Mouse (Mus musculus) heart, postnatal 0 days (tissue): Measurements from ENCODE around the gene Btc. TPM values are rescaled to one million over a fixed set of nuclear protein-coding genes. Genes with fewer than 3 reads are reported as not detected.
A peak's percentile ranks its signal among the peaks of the same experiment; 100 is the strongest.

Experiments used
- ATAC-seq: fragments of 200-750 bp; cut with Nextera tagmentation; 2 replicates; pipeline ENCODE4 v1.8.0; 2017; ENCODE audit warnings: low read depth, moderate number of reproducible peaks, moderate library complexity; ENCODE audit not compliant: insufficient read depth
- DNase-seq: peaks from one replicate; pipeline ENCODE4 v3.0.0-alpha.2; 2016; ENCODE audit warnings: low spot score
- H3K27ac ChIP-seq: fragments of 300-500 bp; sonication (generic); 2 replicates; pipeline ENCODE4 v1.5.1; 2014; ENCODE audit warnings: low read depth, mild to moderate bottlenecking
- H3K27me3 ChIP-seq: fragments of 300-500 bp; sonication (generic); 2 replicates; pipeline ENCODE4 v1.6.1; 2014; ENCODE audit warnings: low read length, mixed read lengths; ENCODE audit not compliant: control insufficient read depth, insufficient read depth
- H3K36me3 ChIP-seq: fragments of 300-500 bp; sonication (generic); replicated peaks from 2 replicates; pipeline ENCODE4 v1.6.1; 2014; ENCODE audit warnings: low read length, mixed read lengths; ENCODE audit not compliant: control insufficient read depth, insufficient read depth
- H3K4me1 ChIP-seq: fragments of 300-500 bp; sonication (generic); 2 replicates; pipeline ENCODE4 v1.6.1; 2014; ENCODE audit warnings: antibody characterized with exemption; ENCODE audit not compliant: control insufficient read depth, insufficient read depth
- H3K4me2 ChIP-seq: fragments of 300-500 bp; sonication (generic); 2 replicates; pipeline ENCODE4 v1.6.1; 2014; ENCODE audit warnings: low read depth, mild to moderate bottlenecking, low read length, moderate library complexity
- H3K4me3 ChIP-seq: fragments of 300-500 bp; sonication (generic); 2 replicates; pipeline ENCODE4 v1.5.1; 2014; ENCODE audit warnings: low read depth, low read length
- H3K9ac ChIP-seq: fragments of 300-500 bp; sonication (generic); replicated peaks from 2 replicates; pipeline ENCODE4 v1.6.1; 2014; ENCODE audit warnings: low read depth, low read length, mixed read lengths
- H3K9me3 ChIP-seq: fragments of 300-500 bp; sonication (generic); replicated peaks from 2 replicates; pipeline ENCODE4 v1.6.1; 2016; ENCODE audit warnings: low read length; ENCODE audit not compliant: control insufficient read depth
- CTCF ChIP-seq: IDR thresholded peaks from 2 replicates; pipeline ENCODE4 v1.5.1; 2016; ENCODE audit warnings: antibody characterized with exemption, control low read depth, low read depth
- EP300 ChIP-seq: IDR thresholded peaks from 2 replicates; pipeline ENCODE4 v1.6.1; 2016; ENCODE audit warnings: antibody characterized with exemption, low read depth
- WGBS: fragments of 180-500 bp; shearing (Covaris S2); extraction: QIAGEN DNeasy Blood & Tissue Kit; methylation state at CpG from one replicate; pipeline ENCODE4 v1.1.7; 2014; 5-methylcytosine and 5-hydroxymethylcytosine counted together
- polyA plus RNA-seq: library from polyadenylated mRNA; unstranded; fragments of >200 nt; fragmentation: Nextera tagmentation; extraction: Ambion mirVana; gene quantifications from 2 replicates; pipeline ENCODE4 v1.2.1, GENCODE M21; 2015
- total RNA-seq: library from RNA; depleted of rRNA; stranded (reverse); fragments of >200 nt; gene quantifications from 2 replicates; pipeline ENCODE4 v1.2.3, GENCODE M21; 2014; ENCODE audit warnings: low replicate concordance; rRNA removed

Gene Btc
- total RNA-seq: 0.57 and 2.8 TPM in 2 replicates
- 2.6 and 3.0 TPM in 2 replicates for polyA plus RNA-seq

DNA sequence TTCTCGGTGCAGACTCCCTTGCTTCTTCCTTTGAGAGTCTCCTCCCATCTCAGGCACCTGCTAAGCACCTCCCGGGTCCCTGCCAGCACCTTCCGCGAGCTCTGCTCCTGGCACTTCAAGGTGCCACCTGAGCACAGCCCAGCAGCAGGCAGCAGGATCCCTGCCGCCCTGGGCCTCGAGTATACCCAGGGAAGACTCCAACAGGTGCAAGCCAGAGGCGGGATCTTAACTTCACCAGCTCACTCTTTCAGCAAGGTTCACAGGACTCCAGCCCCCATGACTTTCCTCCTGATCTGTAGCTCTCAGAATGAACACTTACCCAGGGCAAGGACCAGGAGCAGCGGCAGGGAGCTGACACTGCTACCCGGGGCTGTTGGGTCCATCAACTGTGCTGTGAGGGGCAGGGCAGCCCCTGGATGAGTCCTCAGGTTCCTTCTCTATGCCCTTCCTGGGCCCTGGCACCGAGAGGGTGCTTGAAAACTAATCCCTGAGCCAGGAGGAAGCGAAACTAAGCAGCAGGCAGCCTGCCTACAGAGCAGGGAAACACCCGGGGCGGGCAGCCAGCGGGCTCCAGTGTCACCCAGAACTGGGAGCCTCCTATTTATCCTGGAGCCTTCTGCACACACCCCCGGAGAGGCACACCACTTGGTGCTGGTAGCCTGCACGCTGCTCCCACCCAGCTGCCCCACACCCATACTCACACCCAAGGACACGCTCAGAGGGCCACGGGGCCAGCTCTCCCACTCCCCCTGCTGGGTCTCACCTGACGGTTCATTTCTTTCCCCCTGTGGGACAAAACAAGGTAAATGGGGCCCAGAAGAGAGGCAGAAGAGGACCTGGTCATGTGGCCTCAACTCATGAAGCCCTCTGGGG lies at the start of gene Btc:
Gene Btc (minus strand): TSS at position 656 of the 873 bp plus-strand sequence.
- H3K36me3 ChIP-seq: no peaks in the 10 kb centered on the region
- H3K9me3 ChIP-seq: no peaks in the 10 kb centered on the region
- H3K27ac ChIP-seq: peak within 1 kb of the TSS; percentile 61
- no peak for TF ChIP-seq EP300
- TF ChIP-seq CTCF: peak; percentile 63
- no peaks in the 10 kb centered on the region for H3K27me3 ChIP-seq
- H3K9ac ChIP-seq: peak within 1 kb of the TSS; percentile 62
- no peaks in the 10 kb centered on the region for H3K4me1 ChIP-seq
- ATAC-seq (peak; percentile 95), DNase-seq (peak; percentile 66)
- peak within 1 kb of the TSS; percentile 53 for H3K4me3 ChIP-seq
- H3K4me2 ChIP-seq: peak within 1 kb of the TSS; percentile 80
- WGBS: 5% methylated on average over 19 of the region's 19 CpGs

DNA sequence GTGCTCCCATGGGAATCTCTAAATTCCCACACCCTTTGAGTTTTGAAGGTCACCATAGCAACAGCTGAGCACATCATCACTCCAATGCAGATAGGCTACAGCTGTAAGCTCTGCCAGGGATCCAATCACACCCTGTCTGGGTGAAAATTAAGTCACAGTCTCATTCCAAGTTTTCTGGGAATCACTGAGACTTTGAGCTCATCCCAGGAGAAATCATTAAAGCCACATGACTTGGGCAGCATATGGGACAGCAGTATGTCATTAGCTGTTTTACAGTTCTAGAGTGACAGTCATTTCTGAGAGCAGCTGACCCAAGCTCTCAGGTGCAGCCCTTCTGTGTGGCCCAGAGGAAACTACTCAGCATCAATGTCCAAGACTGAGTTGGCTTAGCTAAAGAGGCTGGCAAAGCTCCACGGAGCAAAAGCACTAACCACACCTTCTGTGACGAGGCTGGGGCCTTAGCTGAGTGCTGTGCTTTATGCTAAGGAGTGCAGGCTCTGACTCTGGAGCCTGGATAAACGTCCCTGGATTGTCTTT lies 42.3 kb upstream of the Btc start:
- Histone ChIP-seq H3K4me2 (no peak overlapping the region), H3K36me3 (no peaks in the 10 kb centered on the region), H3K27me3 (no peaks in the 10 kb centered on the region), H3K4me1 (no peaks in the 10 kb centered on the region), H3K9me3 (no peaks in the 10 kb centered on the region), H3K27ac (no peak overlapping the region), H3K9ac (no peak overlapping the region), H3K4me3 (no peak overlapping the region)
- TF ChIP-seq EP300: no peak
- no peak for TF ChIP-seq CTCF
- WGBS: 21% methylated on average over 3 of the region's 3 CpGs
- DNase-seq: peak; percentile 13
- ATAC-seq: peak; percentile 78

DNA sequence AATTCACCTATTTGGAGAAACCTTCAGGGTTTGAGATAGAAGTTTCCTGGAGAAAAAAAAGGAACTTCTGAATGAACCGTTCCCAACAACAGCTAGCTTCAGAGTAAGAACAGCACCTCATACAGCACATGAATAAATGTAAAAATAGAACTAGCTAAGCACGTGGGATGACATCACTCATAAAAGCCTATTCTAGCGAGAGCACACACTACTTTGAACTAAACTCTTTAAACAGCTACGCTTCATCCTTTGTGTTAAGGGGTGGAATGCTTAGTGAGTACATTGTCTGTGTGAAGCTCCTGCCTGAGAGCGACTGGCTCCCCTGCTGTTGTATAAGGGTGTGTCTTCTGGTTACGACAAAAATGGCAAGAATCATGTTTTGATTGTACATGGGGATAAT lies 33.8 kb upstream of the Btc start:
- peaks cover 3% of the 10 kb centered on the region; the same call in 1 of the 2 replicates for H3K4me1 ChIP-seq
- H3K27ac ChIP-seq: 0 out of 2 replicates have a peak overlapping the region, but pooled peaks have one; percentile 12
- H3K4me3 ChIP-seq: no peak overlapping the region
- no peaks in the 10 kb centered on the region for H3K9me3 ChIP-seq
- DNase-seq (peak; percentile 68), ATAC-seq (peak; percentile 74)
- no peaks in the 10 kb centered on the region for H3K36me3 ChIP-seq
- peak overlapping the region; percentile 25; the same call in 1 of the 2 replicates for H3K4me2 ChIP-seq
- H3K27me3 ChIP-seq: no peaks in the 10 kb centered on the region
- 25% methylated on average over 6 of the region's 6 CpGs for WGBS
- H3K9ac ChIP-seq: no peak overlapping the region
- TF ChIP-seq CTCF (no peak), EP300 (no peak)

DNA sequence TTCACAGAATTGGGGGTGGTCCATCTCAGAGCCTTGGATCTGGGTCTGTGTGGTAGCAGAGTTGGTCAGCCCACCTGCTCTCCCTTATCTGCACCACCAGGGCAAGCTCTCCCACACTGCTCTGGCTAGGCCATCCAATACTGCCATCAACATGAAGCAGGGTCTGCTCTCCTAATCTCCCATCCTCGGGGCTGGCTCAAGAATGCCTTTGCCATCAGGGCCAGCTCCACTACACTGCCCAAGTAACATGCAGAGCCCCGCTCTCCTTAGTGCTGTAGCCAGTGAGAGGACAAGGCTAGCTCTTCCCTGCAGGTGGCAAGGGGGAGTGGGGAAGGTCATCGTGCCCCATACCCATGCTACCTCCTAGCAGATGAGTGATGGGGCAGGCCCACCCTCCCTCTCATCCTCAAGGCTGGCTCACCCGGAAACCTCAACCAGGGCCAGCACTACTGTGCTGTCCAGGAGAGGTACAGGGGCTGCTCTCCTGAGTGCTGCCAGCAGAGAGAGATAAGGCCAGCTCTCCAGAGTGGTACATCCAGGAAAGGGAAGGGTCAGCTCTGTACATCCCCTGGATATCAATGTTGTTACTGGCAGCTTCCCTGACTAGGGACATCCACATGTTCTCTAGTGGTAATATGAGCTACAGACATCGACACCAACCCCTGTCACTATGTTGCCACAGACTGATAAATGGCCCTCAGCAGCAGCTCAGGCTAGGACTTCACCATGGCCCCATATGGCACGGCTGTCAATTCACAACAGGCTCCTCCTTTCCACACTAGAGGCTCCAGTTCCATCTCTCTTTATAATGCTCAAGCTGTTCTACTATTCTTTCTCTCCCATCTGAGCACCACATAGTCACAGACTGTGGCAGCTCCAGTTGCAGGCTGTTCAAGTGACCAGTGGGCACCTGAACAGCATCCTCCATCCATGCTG lies 32.2 kb upstream of the Btc start:
- DNase-seq (no peak), ATAC-seq (peak; percentile 31; the same call in 1 of the 2 replicates)
- Histone ChIP-seq H3K9me3 (no peaks in the 10 kb centered on the region), H3K9ac (no peak overlapping the region), H3K27me3 (no peaks in the 10 kb centered on the region), H3K4me1 (peaks cover 3% of the 10 kb centered on the region; the same call in 1 of the 2 replicates), H3K4me2 (no peak overlapping the region), H3K4me3 (no peak overlapping the region), H3K27ac (no peak overlapping the region), H3K36me3 (no peaks in the 10 kb centered on the region)
- 46% methylated on average over 6 of the region's 6 CpGs for WGBS
- TF ChIP-seq CTCF (no peak), EP300 (no peak)

DNA sequence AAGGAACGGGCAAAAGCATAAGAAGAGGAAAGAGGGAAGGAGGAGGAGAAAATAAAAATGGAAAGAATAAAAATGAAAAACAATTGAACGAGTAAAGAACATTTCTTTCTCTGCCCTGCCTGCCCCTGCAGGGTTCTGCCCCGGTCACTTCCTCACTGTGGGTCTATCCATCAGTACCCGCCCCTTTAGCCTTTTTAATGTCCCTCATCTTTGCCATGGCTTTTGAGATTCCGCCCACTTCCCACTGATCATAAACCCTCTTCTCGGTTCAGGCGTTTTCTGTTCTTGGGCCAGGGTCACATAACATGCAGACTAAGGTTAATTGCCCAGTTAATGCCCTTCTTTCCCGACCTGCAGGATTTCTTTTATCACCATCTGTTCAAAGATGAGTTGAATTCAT lies 25.8 kb upstream of the Btc start:
- H3K4me3 ChIP-seq: no peak overlapping the region
- WGBS: 68% methylated on average over 8 of the region's 8 CpGs
- no peaks in the 10 kb centered on the region for H3K9me3 ChIP-seq
- TF ChIP-seq EP300 (no peak), CTCF (no peak)
- no peak overlapping the region for H3K9ac ChIP-seq
- no peak for DNase-seq
- H3K27me3 ChIP-seq: no peaks in the 10 kb centered on the region
- no peak overlapping the region for H3K4me2 ChIP-seq
- no peak overlapping the region for H3K27ac ChIP-seq
- no peaks in the 10 kb centered on the region for H3K4me1 ChIP-seq
- no peak for ATAC-seq
- no peaks in the 10 kb centered on the region for H3K36me3 ChIP-seq
